In genomic region chr4:139833817-139834401, GRCm38 (mm10) we compare ENCODE assay signal across 13 mouse cellular contexts. TPM values are rescaled to one million over a fixed set of nuclear protein-coding genes. Genes with fewer than 3 reads are reported as not detected.
A peak's percentile ranks its signal among the peaks of the same experiment; 100 is the strongest.
DNase-seq lines count a peak whose midpoint lies in the region; ATAC-seq lines count a peak whose summit lies in the region.
"Had no signal": no experiment of that assay in that cellular context is flagged by ENCODE, and none has a peak within 500 bp of the region (broad histone marks: within the 10 kb centered on the region; RNA-seq: fewer than 3 reads in every experiment).

No protein-coding gene starts in this region.

- peak overlapping the region; percentile 52; the same call in 1 of the 2 replicates for H3K4me2 ChIP-seq in heart, embryonic 13.5 days
- H3K4me2 ChIP-seq in embryonic facial prominence, embryonic 11.5 days (ENCODE audit: low read depth, low read length), result peak overlapping the region; percentile 3
- H3K4me2 ChIP-seq in limb, embryonic 12.5 days, result peak overlapping the region; percentile 17; the same call in 1 of the 2 replicates
- peak overlapping the region; percentile 67 for H3K4me2 ChIP-seq in neural tube, embryonic 12.5 days (replicated peaks)
- H3K4me2 ChIP-seq: liver, embryonic 13.5 days had no signal

- H3K36me3 ChIP-seq in heart, embryonic 13.5 days, result no peaks in the 10 kb centered on the region
- no peaks in the 10 kb centered on the region for H3K36me3 ChIP-seq in embryonic facial prominence, embryonic 11.5 days (replicated peaks; ENCODE audit: control insufficient read depth, insufficient read depth, low read depth, low read length)
- H3K36me3 ChIP-seq in limb, embryonic 12.5 days, result no peaks in the 10 kb centered on the region
- no peaks in the 10 kb centered on the region; the same call in 1 of the 2 replicates for H3K36me3 ChIP-seq in neural tube, embryonic 12.5 days
- H3K36me3 ChIP-seq: liver, embryonic 13.5 days had no signal

- DNase-seq in heart, adult 9 months (ENCODE audit: low spot score in 2 of 2), result no peak
- no peak for DNase-seq in embryonic facial prominence, embryonic 11.5 days (ENCODE audit: low spot score)
- no peak for DNase-seq in ovary, postnatal 14 days (ENCODE audit: low spot score)
- DNase-seq in urinary bladder, postnatal 10 days (ENCODE audit: low spot score), result no peak
- DNase-seq: adrenal gland, adult 2 months; cerebellum, postnatal 25 days; heart, postnatal 36 days; kidney, postnatal 10 days; liver, embryonic 13.5 days had no signal

- no peak overlapping the region for H3K27ac ChIP-seq in heart, embryonic 13.5 days (replicated peaks)
- no peak overlapping the region for H3K27ac ChIP-seq in embryonic facial prominence, embryonic 11.5 days (replicated peaks; ENCODE audit: low read depth, low read length)
- no peak overlapping the region for H3K27ac ChIP-seq in limb, embryonic 12.5 days
- no peak overlapping the region for H3K27ac ChIP-seq in neural tube, embryonic 12.5 days
- H3K27ac ChIP-seq: liver, embryonic 13.5 days had no signal

- H3K4me3 ChIP-seq in heart, embryonic 13.5 days, result peak overlapping the region; percentile 33; the same call in 1 of the 2 replicates
- H3K4me3 ChIP-seq in embryonic facial prominence, embryonic 11.5 days (ENCODE audit: low read depth, low read length), result peak overlapping the region; percentile 12; the same call in 1 of the 2 replicates
- H3K4me3 ChIP-seq in limb, embryonic 12.5 days (replicated peaks), result peak overlapping the region; percentile 31; the same call in 1 of the 2 replicates
- peak overlapping the region; percentile 54 for H3K4me3 ChIP-seq in neural tube, embryonic 12.5 days
- H3K4me3 ChIP-seq: liver, embryonic 13.5 days had no signal

- H3K4me1 ChIP-seq in heart, embryonic 13.5 days, result peaks cover 14% of the 10 kb centered on the region
- peaks cover 9% of the 10 kb centered on the region for H3K4me1 ChIP-seq in embryonic facial prominence, embryonic 11.5 days (ENCODE audit: control insufficient read depth, insufficient read depth, low read length)
- peaks cover 33% of the 10 kb centered on the region for H3K4me1 ChIP-seq in limb, embryonic 12.5 days (replicated peaks)
- peaks cover 80% of the 10 kb centered on the region for H3K4me1 ChIP-seq in neural tube, embryonic 12.5 days
- H3K4me1 ChIP-seq: liver, embryonic 13.5 days had no signal

- WGBS in heart, embryonic 13.5 days, result 4% methylated on average over 17 of the region's 17 CpGs
- WGBS in embryonic facial prominence, embryonic 11.5 days, result under 1% methylated on average over 17 of the region's 17 CpGs
- 3% methylated on average over 17 of the region's 17 CpGs for WGBS in limb, embryonic 12.5 days
- WGBS in neural tube, embryonic 12.5 days, result 3% methylated on average over 17 of the region's 17 CpGs

- peaks cover 100% of the 10 kb centered on the region for H3K27me3 ChIP-seq in heart, embryonic 13.5 days (replicated peaks)
- peaks cover 93% of the 10 kb centered on the region for H3K27me3 ChIP-seq in embryonic facial prominence, embryonic 11.5 days (ENCODE audit: control insufficient read depth, insufficient read depth, low read length)
- peaks cover 100% of the 10 kb centered on the region for H3K27me3 ChIP-seq in limb, embryonic 12.5 days
- peaks cover 85% of the 10 kb centered on the region for H3K27me3 ChIP-seq in neural tube, embryonic 12.5 days (replicated peaks)

- no peaks in the 10 kb centered on the region for H3K9me3 ChIP-seq in heart, embryonic 13.5 days
- no peaks in the 10 kb centered on the region for H3K9me3 ChIP-seq in embryonic facial prominence, embryonic 11.5 days (replicated peaks; ENCODE audit: control insufficient read depth, low read length)
- no peaks in the 10 kb centered on the region for H3K9me3 ChIP-seq in limb, embryonic 12.5 days
- no peaks in the 10 kb centered on the region for H3K9me3 ChIP-seq in neural tube, embryonic 12.5 days
- H3K9me3 ChIP-seq: liver, embryonic 13.5 days had no signal

- no peak for ATAC-seq in heart, embryonic 13.5 days (ENCODE audit: extremely low read depth, insufficient number of reproducible peaks, low FRiP score, low TSS enrichment)
- no peak for ATAC-seq in embryonic facial prominence, embryonic 11.5 days (replicated peaks; ENCODE audit: insufficient number of reproducible peaks, low FRiP score, low TSS enrichment, low read depth)
- ATAC-seq in limb, embryonic 12.5 days (ENCODE audit: insufficient number of reproducible peaks, insufficient read depth, low FRiP score, low TSS enrichment, low read depth), result no peak
- ATAC-seq in neural tube, embryonic 12.5 days (ENCODE audit: low FRiP score, low read depth), result no peak

- no peak overlapping the region for H3K9ac ChIP-seq in heart, embryonic 13.5 days
- H3K9ac ChIP-seq in embryonic facial prominence, embryonic 11.5 days (replicated peaks; ENCODE audit: low read length), result no peak overlapping the region
- no peak overlapping the region for H3K9ac ChIP-seq in limb, embryonic 12.5 days (replicated peaks)
- no peak overlapping the region for H3K9ac ChIP-seq in neural tube, embryonic 12.5 days
- H3K9ac ChIP-seq: liver, embryonic 13.5 days had no signal

RNA-seq across cellular contexts. Expression of gene Pax7, which starts 0.6 kb away (rescaled TPM):
- 0.03 TPM in 1 of 2 replicates, not detected in the other for polyA plus RNA-seq in heart, embryonic 13.5 days (2015; fragmentation: Nextera tagmentation; extraction: Ambion mirVana)
- polyA plus RNA-seq in embryonic facial prominence, embryonic 11.5 days (2014; fragmentation: Nextera tagmentation; extraction: Ambion mirVana), result 1.9 and 2.0 TPM in 2 replicates
- 0.40 and 0.45 TPM in 2 replicates for polyA plus RNA-seq in limb, embryonic 12.5 days (2016; fragmentation: Nextera tagmentation; extraction: Ambion mirVana)
- polyA plus RNA-seq in neural tube, embryonic 12.5 days (2016; fragmentation: Nextera tagmentation; extraction: Ambion mirVana), result 2.3 and 2.7 TPM in 2 replicates
- polyA plus RNA-seq: adrenal gland, adult 2 months; gonadal fat pad, adult 2 months; liver, embryonic 13.5 days had no signal

Comparison
In these comparisons a context has a peak if more than half of its experiments do, and no peak if none do; other contexts are left out.
1. H3K4me2 ChIP-seq: peak in every context shown above with its lines; median percentile 67 in neural tube, embryonic 12.5 days; 52 in heart, embryonic 13.5 days; 17 in limb, embryonic 12.5 days; 3 in embryonic facial prominence, embryonic 11.5 days.